Mouse (Mus musculus) brain, embryonic 14.5 days (tissue): Measurements from ENCODE around the gene Slc23a4.

Experiments used
- CTCF ChIP-seq: fragments of 200-500 bp; IDR thresholded peaks from 2 replicates; pipeline ENCODE4 v1.5.1; 2012; ENCODE audit warnings: inconsistent platforms, mild to moderate bottlenecking, moderate library complexity, borderline replicate concordance; ENCODE audit not compliant: insufficient read depth, insufficient read length; ENCODE audit errors: extremely low read depth
- POLR2A ChIP-seq: fragments of 200-500 bp; IDR thresholded peaks from 2 replicates; pipeline ENCODE4 v1.6.1; 2012; ENCODE audit warnings: mild to moderate bottlenecking, inconsistent platforms, borderline replicate concordance; ENCODE audit not compliant: poor library complexity, insufficient read depth, insufficient read length, severe bottlenecking; ENCODE audit errors: extremely low read depth

DNA sequence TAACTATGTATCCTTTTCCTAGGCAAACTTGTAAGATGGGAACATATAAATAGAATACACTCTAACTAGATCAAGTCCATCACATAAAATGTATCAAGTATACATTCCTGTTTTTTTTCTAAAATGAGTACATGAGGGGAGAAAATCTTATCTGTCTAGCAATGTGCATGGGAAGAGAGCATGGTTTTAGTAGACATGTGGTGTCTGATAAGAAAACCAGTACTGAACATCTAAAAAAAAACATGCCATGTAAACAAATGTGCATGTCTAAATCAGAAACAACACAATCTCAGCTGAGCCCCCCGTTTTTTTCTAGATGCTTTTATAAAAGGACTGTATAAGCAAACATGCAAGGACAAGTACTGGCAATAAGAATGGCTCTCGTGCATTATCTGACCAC lies 44.5 kb upstream of the Slc23a4 start:
- TF ChIP-seq CTCF (no peak), POLR2A (no peak)
